Mouse (Mus musculus) regulatory T cell (primary cell): Measurements from ENCODE around the gene Btbd35f13.
"Not testable (repeated sequence)": the region's sequence is repeated elsewhere in the genome, so short reads cannot be mapped to it uniquely, and the experiment has no call there.

Source experiments
- in situ Hi-C: fragments of 300-600 bp; cut with MboI, MseI; formaldehyde crosslinking; loops from one replicate; pipeline ENCODE4 v1.15.1; 2025; ENCODE audit warnings: high pct_unique_total_duplicates

Btbd35f13 gene

DNA sequence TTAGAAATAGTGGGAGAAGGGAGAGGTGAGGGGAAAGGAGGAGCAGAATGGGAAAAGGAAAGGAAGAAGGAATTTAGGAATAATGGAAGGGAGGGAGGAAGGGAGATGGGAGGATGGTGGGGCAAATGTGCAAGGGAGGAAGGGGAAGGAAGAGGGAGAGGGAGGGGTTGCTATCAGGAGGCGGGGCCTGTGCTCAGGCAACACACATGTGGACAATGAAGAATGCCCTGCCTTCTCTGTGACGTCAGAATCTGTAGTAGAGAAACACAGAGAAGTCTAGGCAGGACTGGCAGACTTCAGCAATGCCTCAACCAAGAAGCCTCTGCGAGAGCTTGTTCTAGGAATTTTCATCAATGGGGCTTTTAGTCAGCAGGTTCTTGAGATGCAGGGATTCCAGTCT, at the start of gene Btbd35f13:
TSS of gene Btbd35f13 (plus strand) at position 301 of the 400 bp plus-strand sequence.
- in situ Hi-C loops, result not testable (repeated sequence)

GRCm38 (mm10) chrX:33702249-33702648, 45.3 kb downstream of the Btbd35f13 start, which contains the start of gene Btbd35f14:
Gene Btbd35f14 (minus strand): TSS chrX:33702349.
- in situ Hi-C loops, result not testable (repeated sequence)
